Mouse (Mus musculus) lung, postnatal 10 days (tissue): ENCODE data around the gene Gm21961.

Source experiments
- DNase-seq: peaks from one replicate; pipeline ENCODE4 v3.0.0; 2021

Gm21961 gene

DNA sequence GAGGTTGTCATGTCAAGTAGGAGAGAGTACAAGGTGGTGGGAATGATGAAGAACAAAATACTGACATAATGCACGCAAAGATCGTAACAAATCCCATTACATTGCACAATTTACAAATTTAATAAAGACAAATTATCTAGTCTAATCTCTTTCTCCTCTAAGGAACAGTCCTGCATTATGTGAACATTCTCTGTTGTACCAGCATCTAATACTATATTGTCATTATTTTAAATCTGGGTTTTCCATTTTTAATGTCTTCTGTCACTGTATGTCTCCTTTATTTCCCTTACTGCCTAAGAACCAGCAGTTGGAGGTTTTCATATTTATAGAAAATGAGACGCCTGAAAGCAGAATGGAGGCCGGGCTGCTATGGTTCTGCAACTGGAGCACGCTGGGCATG lies at the start of gene Gm21961:
Gene Gm21961 (minus strand): TSS at position 101 of the 400 bp plus-strand sequence.
- DNase-seq = no peak

DNA sequence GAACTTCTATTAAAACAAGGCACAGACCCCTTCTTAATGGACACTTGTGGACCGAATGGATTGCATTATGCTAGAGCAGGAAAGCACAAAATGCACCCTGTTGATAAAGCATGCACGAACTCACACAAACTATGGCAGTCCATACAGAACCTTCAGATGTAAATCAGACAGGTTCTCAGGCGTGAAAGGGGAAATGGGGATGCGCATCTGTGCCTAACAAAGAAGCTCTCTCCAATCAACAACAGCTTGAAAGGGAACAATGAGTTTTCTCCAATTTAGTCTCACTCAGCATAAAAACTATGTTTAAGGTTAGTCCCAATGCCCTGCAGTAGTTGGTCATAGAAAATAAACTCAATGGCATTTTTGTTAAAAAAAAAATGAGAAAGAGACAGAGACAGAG lies 27.3 kb upstream of the Gm21961 start:
- DNase-seq = no peak

DNA sequence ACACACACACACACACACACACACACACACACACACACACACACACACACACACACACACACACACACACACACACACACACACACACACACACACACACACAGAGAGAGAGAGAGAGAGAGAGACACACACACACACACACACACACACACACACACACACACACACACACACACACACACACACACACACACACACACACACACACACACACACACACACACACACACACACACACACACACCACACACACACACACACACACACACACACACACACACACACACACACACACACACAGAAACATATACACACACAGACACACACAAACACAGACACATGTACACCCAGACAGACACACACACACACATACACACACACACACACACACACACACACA lies 24.5 kb upstream of the Gm21961 start:
- DNase-seq = peak; percentile 71

DNA sequence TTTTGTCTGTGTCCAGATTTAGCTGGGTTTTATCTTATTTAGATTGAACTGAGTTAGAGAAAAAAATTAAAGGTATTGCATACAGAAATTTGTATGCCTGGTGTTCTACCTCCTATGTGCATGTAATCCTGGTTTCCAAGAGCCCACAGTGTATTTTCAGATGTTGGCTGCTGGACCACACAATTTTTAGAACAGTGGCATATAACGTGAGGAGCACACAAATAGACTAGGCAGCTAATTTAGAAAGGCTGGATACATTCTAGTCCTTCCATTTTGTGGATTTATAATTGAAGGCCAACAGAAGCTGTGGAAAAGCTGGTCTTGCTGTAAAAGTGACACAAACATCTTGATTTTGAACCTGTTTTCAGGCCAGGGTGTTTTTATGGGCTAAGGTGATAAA lies 3.3 kb upstream of the Gm21961 start:
- no peak for DNase-seq

DNA sequence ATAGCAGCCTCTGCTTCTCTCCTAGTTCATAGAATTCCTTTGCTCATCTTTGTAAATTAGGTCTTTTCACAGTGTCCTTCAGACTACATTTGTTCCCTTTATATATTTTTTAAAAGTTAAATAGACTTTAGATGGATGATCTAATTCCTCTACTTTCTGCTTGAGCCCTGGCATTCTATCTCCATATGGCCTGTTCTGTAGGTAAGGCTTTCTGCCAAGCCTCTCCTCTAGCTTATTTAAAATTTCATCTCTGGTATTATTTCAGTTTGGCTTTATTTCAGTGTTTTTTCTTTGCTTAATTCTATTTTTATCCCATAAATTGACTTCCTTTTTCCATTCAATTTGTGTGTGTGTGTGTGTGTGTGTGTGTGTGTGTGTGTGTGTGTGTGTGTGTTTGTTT lies 8.5 kb downstream of the Gm21961 start:
- DNase-seq = no peak

DNA sequence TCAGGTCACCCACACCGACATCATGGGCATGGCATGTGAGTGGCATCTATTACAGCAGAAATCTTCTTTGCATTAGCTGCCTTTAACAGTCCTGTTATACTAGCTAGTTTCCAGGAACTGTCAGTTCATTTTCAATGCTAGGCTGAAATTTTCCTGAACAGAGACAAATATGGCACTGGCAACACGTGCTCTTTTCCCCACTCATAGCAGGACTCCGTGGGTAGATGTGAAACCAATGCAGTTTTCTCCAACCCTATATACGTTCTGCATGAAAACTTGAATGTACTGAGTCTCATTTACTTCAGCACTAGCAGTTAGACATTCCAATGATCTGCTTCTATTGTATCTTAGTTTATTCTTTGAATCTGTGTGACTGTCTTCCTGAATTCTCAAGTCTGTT lies 20.2 kb downstream of the Gm21961 start:
- no peak for DNase-seq

DNA sequence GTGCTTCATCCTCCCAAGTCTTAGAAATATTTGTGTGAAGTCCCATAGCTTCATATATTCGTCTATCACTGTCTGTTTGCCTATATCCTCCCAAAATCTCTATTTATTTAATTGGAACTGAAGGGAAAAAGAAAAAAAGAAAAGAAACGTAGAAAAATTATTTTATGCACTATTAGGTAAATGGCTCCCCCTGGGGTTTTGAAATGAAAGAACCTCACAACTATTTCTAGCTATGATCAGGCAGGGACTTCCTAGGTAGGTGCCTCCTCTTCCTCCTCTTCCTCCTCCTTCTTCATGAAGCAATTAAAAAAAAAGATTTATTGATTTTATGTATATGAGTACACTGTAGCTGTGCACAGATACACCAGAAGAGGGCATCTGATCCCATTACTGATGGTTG lies 34.7 kb downstream of the Gm21961 start:
- no peak for DNase-seq

DNA sequence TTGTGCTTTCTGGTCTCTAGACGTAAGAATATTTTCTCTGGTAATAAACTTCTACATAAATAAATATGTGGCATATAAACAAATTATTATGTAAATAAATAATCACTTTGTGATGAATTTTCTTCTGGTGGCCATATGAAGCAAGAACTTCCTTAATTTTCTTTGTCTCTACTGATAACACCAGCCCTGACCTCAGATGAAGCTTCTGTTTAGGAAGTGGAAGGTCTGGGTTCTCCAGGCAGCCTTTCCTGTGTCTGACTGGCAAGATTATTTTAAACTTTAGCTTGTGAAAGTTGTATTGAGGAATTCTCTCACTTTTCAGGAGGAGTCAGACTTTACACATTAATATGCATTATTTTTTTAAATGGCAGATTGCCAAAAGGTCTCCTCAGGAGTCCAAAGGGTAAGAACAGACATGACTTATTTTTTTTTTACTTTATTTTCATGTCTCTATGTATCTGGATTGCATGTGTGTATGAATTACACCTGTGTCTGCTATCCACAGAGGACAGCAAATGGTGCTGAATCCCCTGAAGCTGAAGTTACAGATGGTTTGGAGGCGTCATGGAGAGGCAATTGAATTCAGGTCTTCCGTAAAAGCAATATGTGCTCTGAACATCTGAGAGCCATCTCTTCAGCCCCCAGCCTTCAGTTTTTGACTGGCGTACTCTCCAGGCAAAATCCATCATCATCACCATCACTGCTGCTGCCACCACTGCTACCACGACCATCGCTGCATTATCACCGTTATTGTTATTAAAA lies 38.5 kb downstream of the Gm21961 start:
- DNase-seq = no peak
